Mouse (Mus musculus): ENCODE data around the gene Dnlz. TPM values are rescaled to one million over a fixed set of nuclear protein-coding genes. Genes with fewer than 3 reads are reported as not detected.

The Dnlz gene
- total RNA-seq, 1 experiment from 2014 or later: 19.0 TPM

DNA sequence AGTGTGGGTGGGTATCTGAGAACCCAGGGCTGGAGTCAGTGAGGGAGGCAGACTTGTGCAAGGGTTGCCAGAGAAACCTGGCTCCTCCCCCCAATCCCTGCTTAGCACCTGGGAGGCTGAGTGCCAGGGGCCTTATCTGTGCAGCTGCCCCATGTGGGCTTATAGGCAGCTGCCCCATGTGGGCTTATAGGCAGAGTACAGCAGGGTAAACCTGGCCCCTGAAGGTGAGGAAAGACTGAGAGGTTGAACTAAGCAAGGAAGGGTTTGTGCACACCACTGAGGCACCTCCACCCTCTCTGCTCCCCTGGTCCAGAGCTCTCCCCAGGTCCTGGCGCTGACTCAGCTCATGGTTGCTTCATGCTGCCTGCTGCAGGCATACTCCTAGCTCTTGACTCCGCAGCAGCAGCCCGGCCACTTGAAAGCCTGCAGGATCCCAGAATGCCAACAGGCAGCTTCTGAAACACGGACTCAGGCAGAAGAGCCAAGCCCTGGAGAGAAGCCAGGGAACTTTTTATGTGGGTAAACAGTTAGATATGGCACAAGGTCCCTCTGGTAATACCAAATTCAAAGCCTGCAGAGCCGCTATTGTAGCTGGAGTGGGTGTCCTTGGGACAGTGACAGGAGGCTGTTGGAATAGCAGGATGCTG, 51.6 kb downstream of the Dnlz start:
- peak; percentile 78 for DNase-seq

DNA sequence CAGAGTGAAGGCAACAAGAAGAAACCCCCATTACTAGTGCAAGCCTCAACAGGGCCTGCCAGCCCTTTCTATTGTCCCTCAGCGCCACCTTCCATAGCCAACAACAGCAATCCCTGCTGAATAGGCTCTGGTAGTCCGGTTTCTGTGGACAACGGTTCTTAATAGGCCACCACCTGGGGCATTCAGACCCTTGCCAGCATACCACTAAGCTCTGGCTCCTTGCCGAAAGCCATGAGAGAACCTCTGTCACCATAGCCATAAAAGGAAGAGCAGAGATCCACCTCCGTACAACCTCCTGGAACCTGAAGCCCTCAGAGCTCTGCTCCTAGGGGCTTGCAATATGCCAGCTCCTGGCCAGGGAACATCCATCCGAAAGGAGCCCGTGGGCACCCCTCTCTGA, 52.6 kb downstream of the Dnlz start:
- DNase-seq: no peak

DNA sequence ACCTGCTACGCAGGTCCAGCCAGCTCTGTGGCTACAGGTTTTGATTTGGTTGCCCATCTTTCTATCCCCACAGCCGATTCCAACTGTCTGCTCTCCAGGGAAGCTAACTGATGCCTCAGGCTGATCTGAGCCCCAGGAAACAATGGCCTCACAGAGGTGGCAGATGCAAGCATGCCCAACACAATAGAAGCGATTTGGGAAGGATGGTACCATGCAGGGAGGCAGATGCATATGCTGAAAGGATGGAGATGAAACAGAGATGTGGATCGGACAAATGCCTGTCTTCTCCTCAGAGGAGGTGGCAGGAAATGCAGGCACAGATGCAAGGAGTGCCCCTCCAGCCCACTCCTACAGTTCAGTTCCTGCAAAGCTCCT, 53.1 kb downstream of the Dnlz start:
- no peak for DNase-seq

DNA sequence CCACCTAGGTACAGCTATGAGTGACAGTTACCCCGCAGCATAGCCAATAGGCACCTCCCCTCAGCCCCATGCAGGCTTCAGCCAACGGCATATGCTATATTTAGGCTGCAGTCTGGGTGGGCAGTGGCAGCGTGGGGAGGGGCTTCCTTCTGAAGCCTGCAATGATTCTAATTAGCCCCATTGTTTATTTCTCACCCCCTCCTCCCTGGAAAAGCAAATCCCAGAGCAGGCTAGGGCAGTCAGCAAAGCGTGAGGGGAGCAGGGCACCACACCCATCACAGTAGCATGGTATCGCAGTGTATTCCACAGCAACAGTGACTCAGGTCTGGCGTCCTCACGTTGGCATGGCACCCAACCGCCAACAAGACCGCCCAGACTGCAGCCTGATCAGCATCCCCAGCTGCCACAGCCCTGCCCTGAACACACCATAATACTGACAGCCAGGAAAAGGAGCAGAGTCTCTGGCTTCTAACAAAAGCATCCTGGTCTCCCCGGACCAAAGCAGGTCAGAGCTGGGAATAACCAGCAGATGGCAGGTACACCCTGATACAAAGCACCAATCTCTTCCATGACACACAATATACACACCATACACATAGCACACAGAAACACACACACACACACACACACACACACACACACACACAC, 53.6 kb downstream of the Dnlz start:
- DNase-seq: peak; percentile 68

Other genes with a start within 250 kb of the Dnlz start
- gene Nacc2, start 228.9 kb downstream of the Dnlz start, total RNA-seq (2021): 25.9 and 30.5 TPM in 2 replicates
- gene Lhx3, start 143.8 kb downstream of the Dnlz start, total RNA-seq (2021): 0.30 TPM in 1 of 2 replicates, not detected in the other
- 18.6 and 19.0 TPM in 2 replicates for gene Qsox2, start 114.6 kb downstream of the Dnlz start, total RNA-seq (2021)
- 1.0 and 1.5 TPM in 2 replicates for gene Ccdc187, start 57.6 kb downstream of the Dnlz start, total RNA-seq (2021)
- gene Gpsm1, start 36.6 kb downstream of the Dnlz start, total RNA-seq (2021): 14.1 TPM in 2 replicates
- gene Card9, start 8.8 kb upstream of the Dnlz start, total RNA-seq (2021): 1.2 and 1.6 TPM in 2 replicates
- 26.9 and 33.7 TPM in 2 replicates for gene Snapc4, start 28.5 kb upstream of the Dnlz start, total RNA-seq (2021)
- gene Entr1, start 37.2 kb upstream of the Dnlz start, total RNA-seq (2021): 83.5 and 94.9 TPM in 2 replicates
- 122 TPM in 2 replicates for gene Pmpca, start 37.2 kb upstream of the Dnlz start, total RNA-seq (2021)
- 14.5 and 16.9 TPM in 2 replicates for gene Inpp5e, start 57.1 kb upstream of the Dnlz start, total RNA-seq (2021)
- 50.1 and 54.6 TPM in 2 replicates for gene Sec16a, start 93.1 kb upstream of the Dnlz start, total RNA-seq (2021)
- 27.5 and 35.7 TPM in 2 replicates for gene Notch1, start 164.6 kb upstream of the Dnlz start, total RNA-seq (2021)
- gene Egfl7, start 227.9 kb upstream of the Dnlz start, total RNA-seq (2021): 217 and 247 TPM in 2 replicates
- gene Gm20532, start 234.5 kb upstream of the Dnlz start, total RNA-seq (2021): not detected in 2 replicates